Mouse (Mus musculus) embryonic facial prominence, embryonic 14.5 days (tissue): ENCODE measurements around the gene Prickle2. TPM values are rescaled to one million over a fixed set of nuclear protein-coding genes. Genes with fewer than 3 reads are reported as not detected.

Experiments
- ATAC-seq: fragments of 200-750 bp; cut with Nextera tagmentation; 2 replicates; pipeline ENCODE4 v1.8.0; 2017; ENCODE audit warnings: low read depth, moderate number of reproducible peaks, moderate TSS enrichment
- DNase-seq: peaks from one replicate; pipeline ENCODE4 v3.0.0-alpha.2; 2015; ENCODE audit warnings: low spot score
- H3K27ac ChIP-seq: fragments of 300-500 bp; sonication (generic); replicated peaks from 2 replicates; pipeline ENCODE4 v1.5.1; 2014; ENCODE audit warnings: low read depth, mild to moderate bottlenecking, low read length, moderate library complexity
- H3K27me3 ChIP-seq: fragments of 300-500 bp; sonication (generic); replicated peaks from 2 replicates; pipeline ENCODE4 v1.6.1; 2014; ENCODE audit warnings: low read length; ENCODE audit not compliant: control insufficient read depth, insufficient read depth
- H3K36me3 ChIP-seq: fragments of 300-500 bp; sonication (generic); 2 replicates; pipeline ENCODE4 v1.6.1; 2014; ENCODE audit warnings: low read length, mixed read lengths; ENCODE audit not compliant: control insufficient read depth, insufficient read depth
- H3K4me1 ChIP-seq: fragments of 300-500 bp; sonication (generic); 2 replicates; pipeline ENCODE4 v1.6.1; 2014; ENCODE audit warnings: antibody characterized with exemption, low read length; ENCODE audit not compliant: control insufficient read depth, insufficient read depth
- H3K4me2 ChIP-seq: fragments of 300-500 bp; sonication (generic); 2 replicates; pipeline ENCODE4 v1.6.1; 2014; ENCODE audit warnings: low read depth, mild to moderate bottlenecking, low read length, moderate library complexity, mixed read lengths
- H3K4me3 ChIP-seq: fragments of 300-500 bp; sonication (generic); 2 replicates; pipeline ENCODE4 v1.5.1; 2014; ENCODE audit warnings: low read depth, mild to moderate bottlenecking, low read length
- H3K9ac ChIP-seq: fragments of 300-500 bp; sonication (generic); 2 replicates; pipeline ENCODE4 v1.6.1; 2014; ENCODE audit warnings: low read depth, mild to moderate bottlenecking, low read length, moderate library complexity, mixed read lengths
- H3K9me3 ChIP-seq: fragments of 300-500 bp; sonication (generic); 2 replicates; pipeline ENCODE4 v1.6.1; 2016; ENCODE audit warnings: low read length; ENCODE audit not compliant: control insufficient read depth
- WGBS: fragments of 180-500 bp; shearing (Covaris S2); extraction: QIAGEN DNeasy Blood & Tissue Kit; methylation state at CpG from one replicate; pipeline ENCODE4 v1.1.7; 2014; 5-methylcytosine and 5-hydroxymethylcytosine counted together
- polyA plus RNA-seq: library from polyadenylated mRNA; unstranded; fragments of >200 nt; fragmentation: Nextera tagmentation; extraction: Ambion mirVana; gene quantifications from 2 replicates; pipeline ENCODE4 v1.2.1, GENCODE M21; 2014

Prickle2 gene
- polyA plus RNA-seq, 1 experiment from 2014 or later = 7.0 TPM

DNA sequence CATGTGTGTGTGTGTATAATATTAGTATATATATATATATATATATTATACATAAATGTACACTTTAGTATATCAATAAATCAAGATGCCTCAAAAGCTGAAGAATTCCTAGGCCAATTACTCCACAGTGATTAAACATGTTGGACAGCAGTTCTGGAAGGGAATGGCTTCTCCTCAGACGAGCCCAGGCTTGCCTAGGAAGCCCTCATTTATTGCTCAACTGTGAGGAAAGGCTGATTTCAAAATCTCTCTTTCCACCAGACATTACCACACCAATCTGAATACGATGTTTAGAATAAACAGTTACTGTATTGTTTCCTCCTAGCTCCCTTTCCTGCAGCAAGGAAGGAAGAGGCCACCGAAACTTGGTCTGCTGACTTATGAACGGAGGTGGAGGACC, 152.9 kb downstream of the Prickle2 start:
- Histone ChIP-seq H3K27ac (no peak overlapping the region), H3K9ac (no peak overlapping the region), H3K9me3 (no peaks in the 10 kb centered on the region), H3K4me1 (peaks cover 3% of the 10 kb centered on the region; the same call in 1 of the 2 replicates), H3K27me3 (no peaks in the 10 kb centered on the region), H3K4me3 (no peak overlapping the region), H3K4me2 (no peak overlapping the region), H3K36me3 (no peaks in the 10 kb centered on the region)
- 76% methylated on average over 4 of the region's 4 CpGs for WGBS
- DNase-seq (no peak), ATAC-seq (no peak)

- no peak overlapping the region for H3K27ac ChIP-seq
- DNase-seq (no peak), ATAC-seq (no peak)
- no peaks in the 10 kb centered on the region for H3K9me3 ChIP-seq
- no peak overlapping the region for H3K4me3 ChIP-seq
- no peaks in the 10 kb centered on the region for H3K36me3 ChIP-seq
- no peak overlapping the region for H3K9ac ChIP-seq
- no peaks in the 10 kb centered on the region for H3K27me3 ChIP-seq
- no peak overlapping the region for H3K4me2 ChIP-seq
- WGBS = 61% methylated on average over 8 of the region's 8 CpGs
- no peaks in the 10 kb centered on the region for H3K4me1 ChIP-seq
Observed at GRCm38 (mm10) chr6:92549246-92549645, 156.7 kb downstream of the Prickle2 start.

DNA sequence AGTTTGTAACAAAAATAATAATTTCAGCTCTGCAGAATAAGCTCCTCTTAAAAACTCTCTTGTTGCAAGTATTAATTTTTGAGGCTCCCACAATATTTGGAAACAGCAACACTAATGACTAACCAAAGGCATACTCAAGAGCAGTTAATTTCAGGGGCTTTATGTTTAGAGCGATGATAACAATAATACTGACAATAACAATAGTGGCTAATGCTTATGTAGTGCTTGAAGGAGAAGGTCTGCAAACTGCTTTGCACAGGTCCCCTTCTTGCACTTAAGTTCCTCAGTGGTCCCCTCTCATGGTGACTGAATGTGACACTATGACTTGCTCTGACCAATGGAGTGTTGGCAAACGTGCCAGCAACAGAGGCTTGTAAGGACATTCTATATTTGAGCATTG, 160.8 kb downstream of the Prickle2 start:
- Histone ChIP-seq H3K4me3 (no peak overlapping the region), H3K4me1 (no peaks in the 10 kb centered on the region), H3K27ac (no peak overlapping the region), H3K27me3 (no peaks in the 10 kb centered on the region), H3K4me2 (no peak overlapping the region), H3K9ac (no peak overlapping the region), H3K36me3 (no peaks in the 10 kb centered on the region), H3K9me3 (no peaks in the 10 kb centered on the region)
- no peak for ATAC-seq
- DNase-seq = no peak
- 82% methylated on average over 2 of the region's 2 CpGs for WGBS

- Histone ChIP-seq H3K4me1 (no peaks in the 10 kb centered on the region), H3K27ac (no peak overlapping the region), H3K9me3 (no peaks in the 10 kb centered on the region), H3K9ac (no peak overlapping the region), H3K4me2 (no peak overlapping the region), H3K27me3 (no peaks in the 10 kb centered on the region), H3K4me3 (no peak overlapping the region), H3K36me3 (no peaks in the 10 kb centered on the region)
- ATAC-seq (no peak), DNase-seq (no peak)
- 86% methylated on average over 4 of the region's 4 CpGs for WGBS
Observed at GRCm38 (mm10) chr6:92543825-92544224, 162.1 kb downstream of the Prickle2 start.

- no peak for ATAC-seq
- H3K9ac ChIP-seq = no peak overlapping the region
- no peaks in the 10 kb centered on the region for H3K27me3 ChIP-seq
- no peaks in the 10 kb centered on the region for H3K4me1 ChIP-seq
- no peak overlapping the region for H3K4me3 ChIP-seq
- 69% methylated on average over 5 of the region's 5 CpGs for WGBS
- no peak overlapping the region for H3K27ac ChIP-seq
- H3K36me3 ChIP-seq = no peaks in the 10 kb centered on the region
- no peak overlapping the region for H3K4me2 ChIP-seq
- H3K9me3 ChIP-seq = no peaks in the 10 kb centered on the region
- no peak for DNase-seq
Observed at GRCm38 (mm10) chr6:92542402-92543101, 163.4 kb downstream of the Prickle2 start.

GRCm38 (mm10) chr6:92534226-92535031, 171.5 kb downstream of the Prickle2 start:
- no peaks in the 10 kb centered on the region for H3K9me3 ChIP-seq
- H3K27ac ChIP-seq = no peak overlapping the region
- ATAC-seq = peak; percentile 94
- 13% methylated on average over 11 of the region's 11 CpGs for WGBS
- H3K9ac ChIP-seq = peak overlapping the region; percentile 63
- DNase-seq = peak; percentile 81
- H3K27me3 ChIP-seq = no peaks in the 10 kb centered on the region
- H3K36me3 ChIP-seq = no peaks in the 10 kb centered on the region
- peaks cover 16% of the 10 kb centered on the region for H3K4me1 ChIP-seq
- peak overlapping the region; percentile 66 for H3K4me2 ChIP-seq
- H3K4me3 ChIP-seq = peak overlapping the region; percentile 41

GRCm38 (mm10) chr6:92533306-92534063, 172.5 kb downstream of the Prickle2 start:
- H3K27me3 ChIP-seq = no peaks in the 10 kb centered on the region
- no peaks in the 10 kb centered on the region for H3K9me3 ChIP-seq
- no peak overlapping the region for H3K27ac ChIP-seq
- no peak for ATAC-seq
- H3K4me1 ChIP-seq = peaks cover 16% of the 10 kb centered on the region
- WGBS = 66% methylated on average over 8 of the region's 8 CpGs
- peak overlapping the region; percentile 66; the same call in 1 of the 2 replicates for H3K4me2 ChIP-seq
- H3K9ac ChIP-seq = no peak overlapping the region
- no peaks in the 10 kb centered on the region for H3K36me3 ChIP-seq
- no peak for DNase-seq
- no peak overlapping the region for H3K4me3 ChIP-seq

DNA sequence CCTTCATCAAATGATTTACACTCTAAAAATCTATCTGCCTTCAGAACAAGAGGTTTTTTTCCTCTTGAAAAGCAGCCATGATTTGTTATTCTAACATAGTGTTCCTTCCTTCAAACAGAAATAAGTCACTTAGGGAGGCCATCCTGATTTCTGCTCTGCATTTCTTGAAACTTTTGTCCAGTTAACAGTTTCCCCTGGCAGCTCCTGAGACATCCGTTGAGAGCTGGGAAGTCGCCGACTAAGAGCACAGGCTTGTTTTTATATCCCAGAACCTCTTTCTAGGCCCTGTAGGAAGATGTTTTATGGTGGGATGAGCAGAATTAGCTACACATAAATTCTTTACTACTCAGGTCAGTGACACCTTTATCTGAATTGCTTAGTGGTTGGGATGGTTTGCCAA, 173.1 kb downstream of the Prickle2 start:
- Histone ChIP-seq H3K27me3 (no peaks in the 10 kb centered on the region), H3K4me1 (peaks cover 16% of the 10 kb centered on the region), H3K4me2 (no peak overlapping the region), H3K9me3 (no peaks in the 10 kb centered on the region), H3K4me3 (no peak overlapping the region), H3K27ac (no peak overlapping the region), H3K9ac (no peak overlapping the region), H3K36me3 (no peaks in the 10 kb centered on the region)
- DNase-seq = no peak
- 54% methylated on average over 3 of the region's 3 CpGs for WGBS
- ATAC-seq = no peak
